Mouse (Mus musculus) gastrocnemius, postnatal 10 days (tissue): ENCODE measurements around the gene Sel1l. TPM values are rescaled to one million over a fixed set of nuclear protein-coding genes. Genes with fewer than 3 reads are reported as not detected.

ENCODE experiments used
- DNase-seq: peaks from one replicate; pipeline ENCODE4 v3.0.0; 2021; ENCODE audit warnings: mixed read lengths
- long read RNA-seq, 2 experiments: library from polyadenylated mRNA; stranded (forward); transcript quantifications; one replicate each; pipeline ENCODE4 v2.0.0; 2021
- total RNA-seq, 2 experiments: library from RNA; stranded (reverse); gene quantifications; 2 replicates each; pipeline ENCODE4 v1.2.3; 2021

Sel1l gene
- 10 to 100 TPM; 46.8 to 50.4 TPM for total RNA-seq
- long read RNA-seq, experiment 1, full-length matches to known transcripts = 36 of 50 reads
- long read RNA-seq, experiment 1, partial matches to known transcripts = 6 of 50 reads
- long read RNA-seq, experiment 1, other reads (novel, unspliced or antisense) = 8 of 50 reads
- long read RNA-seq, experiment 2, full-length matches to known transcripts = 44 of 55 reads
- long read RNA-seq, experiment 2, partial matches to known transcripts = 1 of 55 reads
- long read RNA-seq, experiment 2, other reads (novel, unspliced or antisense) = 10 of 55 reads

DNA sequence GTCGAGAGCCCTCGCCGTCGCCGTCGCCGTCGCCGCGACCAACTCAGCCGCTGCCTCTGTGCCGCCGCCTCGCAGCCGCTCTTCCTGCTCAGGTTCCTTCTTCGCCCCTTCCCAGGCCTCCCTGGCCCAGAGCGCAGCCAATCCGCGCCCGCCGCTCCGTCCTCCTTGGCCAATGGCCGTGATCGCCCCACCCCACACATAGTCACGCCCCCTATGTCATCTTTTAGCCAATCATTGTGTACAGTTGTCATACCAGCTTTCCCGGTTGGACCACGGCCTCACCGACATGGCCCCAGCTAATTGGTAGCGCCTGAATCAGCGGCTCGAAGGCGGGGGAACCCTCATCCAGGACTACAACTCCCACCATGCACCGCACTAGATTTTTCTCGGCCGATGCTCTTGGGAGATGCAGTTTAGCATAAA lies at the start of gene Sel1l:
TSS of gene Sel1l (minus strand) at position 113 of the 423 bp plus-strand sequence.
- DNase-seq = peak; percentile 95

DNA sequence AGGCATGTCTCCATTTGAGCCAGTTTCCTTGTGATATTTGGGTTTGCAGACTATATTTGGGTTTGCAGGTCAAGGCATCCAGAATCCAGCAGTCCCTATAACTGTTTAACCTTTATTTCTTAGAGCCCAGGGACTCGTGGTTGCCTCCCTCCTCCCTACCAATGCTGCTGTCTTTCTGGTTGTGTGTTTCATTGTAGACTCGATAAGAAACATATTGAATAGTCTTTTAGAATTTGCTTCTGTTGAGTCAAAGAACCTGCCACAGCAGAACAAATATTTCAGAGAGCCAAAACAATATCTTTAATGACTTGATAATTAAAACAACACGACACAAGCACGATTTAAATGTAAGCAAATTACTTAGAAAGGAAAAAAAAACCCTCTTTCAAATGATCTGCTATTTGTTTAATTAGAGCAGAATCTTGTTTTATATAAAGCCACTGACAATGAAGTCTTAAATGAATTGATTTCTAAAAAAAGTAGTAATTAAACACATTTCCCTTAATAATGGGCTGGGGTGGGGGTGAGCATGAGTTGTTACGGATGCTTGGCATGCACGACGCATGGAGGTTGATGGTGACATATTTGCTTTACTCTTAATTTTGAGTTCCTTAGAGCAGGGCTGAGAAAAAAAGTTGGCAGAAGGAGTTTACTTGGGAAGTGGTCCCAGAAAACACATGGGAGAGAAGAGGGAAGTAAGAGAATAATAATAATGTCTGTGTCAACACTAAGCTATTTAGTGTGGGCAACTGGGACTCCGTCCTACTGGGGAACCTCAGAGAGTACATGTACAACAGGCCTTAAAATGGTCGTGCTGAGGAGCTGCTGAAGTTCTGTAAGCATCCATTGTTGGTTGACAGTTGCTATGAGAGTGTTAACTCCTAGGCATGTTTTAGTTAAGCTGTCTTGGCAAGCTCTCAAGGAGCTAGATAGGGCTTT lies 43.9 kb upstream of the Sel1l start:
- no peak for DNase-seq

DNA sequence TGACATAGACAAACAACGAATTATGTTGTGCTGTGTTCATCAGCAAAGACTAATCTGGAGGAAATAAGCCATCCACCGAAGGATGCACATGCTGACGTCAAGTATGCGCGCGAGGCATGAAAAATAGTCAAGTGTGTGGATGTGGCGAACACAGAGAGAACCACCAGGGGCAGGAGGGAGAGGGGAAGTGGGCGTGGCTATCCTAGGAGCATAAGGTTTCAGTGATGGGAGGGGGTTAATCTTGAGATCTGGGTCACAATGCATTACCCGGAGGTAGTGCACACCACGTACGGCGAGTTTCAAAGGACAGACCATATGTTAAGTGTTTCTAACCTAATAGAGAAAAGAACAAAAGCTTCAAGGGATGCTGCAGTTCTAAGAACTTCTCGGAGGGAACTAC lies 31.5 kb upstream of the Sel1l start:
- DNase-seq = no peak

DNA sequence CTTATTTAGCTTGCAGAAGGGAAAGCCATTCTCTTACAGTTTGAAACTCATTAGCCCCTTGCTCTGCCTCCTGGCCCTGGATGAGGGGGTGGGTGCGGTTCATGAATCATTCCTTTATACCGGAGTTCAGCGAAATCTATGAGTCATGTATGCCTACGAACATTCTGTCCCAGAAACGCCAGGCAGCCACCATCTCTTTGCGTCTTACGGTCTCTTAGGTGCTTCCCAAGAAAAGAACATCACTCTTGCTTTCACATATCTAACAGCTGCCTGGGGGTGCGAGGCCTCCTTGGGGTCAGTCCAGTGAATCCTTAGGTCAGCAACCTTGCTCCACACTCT lies 29.9 kb upstream of the Sel1l start:
- DNase-seq = no peak

DNA sequence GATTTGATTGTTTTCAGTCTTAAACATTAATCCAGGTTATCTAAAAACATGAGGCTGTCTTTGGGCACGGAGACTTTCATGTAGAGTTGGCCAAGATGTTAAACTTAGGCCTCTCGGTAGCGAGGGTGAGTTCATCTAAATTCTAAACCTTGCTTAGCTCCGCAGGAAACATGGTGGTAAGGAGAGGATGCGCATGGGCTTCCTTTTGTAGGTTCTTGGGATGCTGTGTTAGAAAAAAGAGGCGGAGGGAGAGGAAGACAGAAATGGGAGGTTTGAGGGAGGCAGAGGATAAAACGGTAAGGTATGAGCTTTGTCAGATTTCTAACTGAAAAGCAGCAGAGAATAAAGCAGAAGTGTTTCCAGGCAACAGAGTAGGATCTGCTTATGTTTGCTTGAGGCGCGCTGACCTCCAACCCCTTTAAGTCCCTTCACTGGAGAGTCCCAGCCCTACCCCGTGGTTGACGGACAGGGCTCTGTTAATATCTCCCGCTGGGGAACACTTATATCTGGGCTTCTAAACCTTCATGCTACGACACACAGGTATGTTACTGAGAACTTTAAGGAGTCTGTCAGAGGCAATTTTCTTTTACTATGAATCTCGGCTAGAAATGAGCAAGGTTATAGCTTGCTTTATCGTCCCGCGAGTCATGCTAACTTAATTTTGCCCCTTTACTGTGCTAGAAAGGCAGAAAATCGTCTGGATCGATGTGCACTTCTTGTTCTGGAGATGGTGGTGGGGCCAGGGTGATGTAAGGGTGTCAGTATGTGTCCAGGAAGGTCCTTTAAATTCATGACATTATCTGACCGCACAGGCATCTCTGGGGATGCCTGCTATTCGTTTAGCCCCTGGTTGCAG lies 29.3 kb upstream of the Sel1l start:
- DNase-seq = no peak

DNA sequence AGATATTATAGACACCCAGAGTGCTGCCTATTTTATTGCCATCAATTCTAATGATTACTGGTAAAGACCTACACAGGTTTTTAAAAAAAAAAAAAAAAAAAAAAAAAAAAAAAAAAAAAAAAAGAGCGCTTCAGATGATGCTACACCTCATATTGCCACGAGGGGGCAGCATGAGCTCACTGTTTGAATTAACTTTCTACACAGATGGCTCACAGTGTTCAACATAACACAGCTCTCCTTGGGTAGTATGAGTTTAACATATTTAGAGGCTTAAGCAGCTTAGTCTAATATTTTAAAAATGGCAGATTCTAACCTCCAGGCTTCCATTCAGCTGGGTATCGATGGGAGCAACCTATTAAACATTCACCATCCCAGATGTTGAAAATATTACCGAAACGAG lies 28.7 kb upstream of the Sel1l start:
- DNase-seq = peak; percentile 46

DNA sequence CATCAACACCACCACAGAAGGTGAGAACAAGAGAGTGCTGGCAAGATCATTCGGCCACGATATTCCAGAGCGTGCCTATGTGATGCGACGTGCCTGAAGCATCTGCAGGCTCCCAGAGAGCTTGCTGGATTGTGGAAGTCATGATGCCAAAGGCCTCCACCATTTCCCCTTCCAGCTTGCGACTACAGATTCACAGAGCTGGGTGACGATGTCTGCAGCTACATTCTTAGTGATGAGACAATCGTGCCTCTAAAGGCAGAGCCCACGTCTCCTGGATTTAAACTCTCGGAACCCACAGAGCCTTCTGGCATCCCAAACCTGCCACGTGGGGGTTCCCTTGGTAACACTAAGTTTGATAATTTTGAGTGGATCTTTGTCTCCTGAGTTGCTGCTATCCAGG lies 21.7 kb upstream of the Sel1l start:
- DNase-seq = no peak

DNA sequence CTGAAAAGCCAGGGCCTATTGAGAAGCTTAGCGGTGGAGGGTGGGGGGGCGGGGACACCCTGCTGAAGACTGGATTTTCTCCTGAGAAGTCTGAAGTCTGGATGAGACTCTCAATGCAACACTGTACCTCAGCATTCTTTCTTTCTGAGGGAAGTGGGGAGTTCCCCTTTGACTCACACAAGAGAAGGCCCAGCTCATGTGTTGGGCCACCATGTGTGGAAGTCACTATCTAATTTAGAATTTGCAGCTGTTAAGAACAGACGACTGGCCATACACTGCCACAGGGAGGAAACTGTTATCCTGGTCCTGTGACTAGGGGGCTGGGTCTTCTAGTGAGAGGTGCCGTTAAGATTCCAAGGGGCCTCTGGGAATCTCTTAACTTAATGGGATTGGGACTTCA lies 20.4 kb upstream of the Sel1l start:
- DNase-seq = no peak

DNA sequence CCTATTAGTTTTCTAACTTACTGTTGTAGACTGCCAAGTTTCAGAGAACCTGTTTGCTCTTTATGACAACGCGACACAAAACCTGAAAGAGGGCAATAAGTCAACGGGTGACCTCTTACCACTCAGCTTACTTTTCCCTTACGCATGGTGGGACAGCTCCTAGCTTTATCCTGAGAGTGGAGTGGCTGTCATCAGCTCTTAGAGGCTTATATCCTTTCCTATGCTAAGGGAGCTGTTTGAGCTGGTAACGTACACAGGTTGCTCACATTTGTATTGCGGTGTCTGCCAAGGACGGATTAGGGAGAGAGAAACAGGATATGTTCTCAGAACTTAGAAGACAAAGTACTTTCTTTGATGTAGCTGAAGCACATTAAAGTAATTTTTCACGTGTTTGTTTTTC lies 5.4 kb upstream of the Sel1l start:
- DNase-seq = no peak

DNA sequence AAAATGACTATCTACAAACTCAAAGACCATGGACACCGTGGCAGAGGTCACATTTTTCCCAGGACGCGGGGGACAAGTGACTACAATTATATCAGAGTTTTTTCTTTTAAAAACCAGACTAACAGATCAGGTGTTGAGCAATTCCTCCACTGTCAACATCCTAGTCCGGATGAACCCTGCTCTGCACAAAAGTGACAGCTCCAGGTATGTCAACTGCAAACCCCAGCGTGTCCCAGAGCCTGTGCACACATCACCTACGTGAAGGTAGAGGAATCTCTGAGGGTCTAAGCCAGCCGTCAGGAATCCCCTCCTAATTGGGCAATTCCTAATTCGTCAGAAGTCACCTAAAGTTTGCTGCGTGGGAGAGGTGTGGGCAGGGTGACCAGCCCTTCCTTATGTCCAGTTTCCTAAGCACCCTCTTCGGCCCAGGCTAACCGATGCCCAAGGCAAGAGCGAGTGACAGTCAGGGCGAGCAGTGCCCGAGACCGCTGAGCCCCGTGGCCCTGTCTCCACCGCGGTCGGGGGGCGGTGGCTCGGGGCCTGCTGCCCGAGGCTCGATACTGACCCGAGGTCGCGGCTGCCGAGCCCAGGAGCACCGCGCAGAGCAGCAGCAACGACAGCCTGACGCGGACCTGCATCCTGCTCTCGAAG lies 438 bp downstream of the Sel1l start:
- DNase-seq = no peak

DNA sequence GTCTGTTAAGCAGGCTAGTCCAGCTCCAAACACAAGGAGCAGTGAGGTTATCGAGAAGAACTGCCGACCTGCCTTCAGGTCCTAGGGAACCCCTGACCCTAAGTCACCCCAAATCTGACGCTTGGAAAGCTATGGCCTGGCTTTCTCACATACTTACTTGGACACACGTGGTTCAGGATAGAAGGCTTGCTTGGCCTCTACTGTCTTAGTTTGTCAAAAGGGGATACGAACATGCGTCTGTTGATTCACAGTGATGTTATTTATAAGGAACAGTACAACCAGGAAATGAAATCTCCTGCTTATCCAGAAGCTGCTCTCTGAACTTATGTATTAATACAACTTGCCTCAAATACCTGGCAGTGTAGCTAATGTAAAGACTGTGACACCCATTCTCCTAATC lies 2.9 kb downstream of the Sel1l start:
- no peak for DNase-seq

DNA sequence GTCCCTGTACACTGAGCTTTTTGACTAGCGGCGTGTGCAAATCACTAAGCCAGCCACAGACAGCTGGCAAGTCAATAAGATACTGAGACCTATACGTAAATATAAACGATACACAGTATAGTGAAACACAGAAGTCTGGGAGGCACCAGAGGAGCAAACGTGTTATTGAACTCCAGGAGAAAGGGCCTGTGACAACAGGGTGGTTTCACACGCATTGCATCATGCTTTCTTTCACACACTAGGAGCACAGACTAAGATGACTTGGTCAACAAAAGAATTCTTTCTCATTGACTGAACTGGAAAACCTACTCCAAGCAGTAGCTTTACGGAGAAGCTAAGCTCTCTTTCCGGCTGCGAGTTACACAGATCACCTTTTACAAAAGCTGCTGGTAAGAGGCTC lies 3.6 kb downstream of the Sel1l start:
- no peak for DNase-seq

DNA sequence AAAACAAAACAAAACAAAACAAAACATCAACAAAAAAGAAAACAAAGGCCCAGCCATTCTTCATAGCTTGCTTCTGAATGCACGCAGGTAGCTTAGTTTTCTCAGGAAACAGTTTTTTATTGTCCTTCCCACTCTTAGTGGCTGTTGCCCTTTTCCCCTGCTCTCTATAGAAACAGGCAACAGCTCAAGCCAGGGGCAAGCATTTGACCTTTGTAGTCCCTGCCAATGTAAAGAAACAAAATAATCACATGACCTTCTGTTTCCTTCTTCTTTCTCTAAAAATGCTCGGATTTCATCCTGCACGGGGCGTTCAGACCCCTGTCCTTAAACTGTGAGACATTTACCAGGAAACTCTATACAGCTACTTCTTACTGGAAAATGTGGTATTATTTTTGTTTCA lies 4.4 kb downstream of the Sel1l start:
- DNase-seq = no peak

DNA sequence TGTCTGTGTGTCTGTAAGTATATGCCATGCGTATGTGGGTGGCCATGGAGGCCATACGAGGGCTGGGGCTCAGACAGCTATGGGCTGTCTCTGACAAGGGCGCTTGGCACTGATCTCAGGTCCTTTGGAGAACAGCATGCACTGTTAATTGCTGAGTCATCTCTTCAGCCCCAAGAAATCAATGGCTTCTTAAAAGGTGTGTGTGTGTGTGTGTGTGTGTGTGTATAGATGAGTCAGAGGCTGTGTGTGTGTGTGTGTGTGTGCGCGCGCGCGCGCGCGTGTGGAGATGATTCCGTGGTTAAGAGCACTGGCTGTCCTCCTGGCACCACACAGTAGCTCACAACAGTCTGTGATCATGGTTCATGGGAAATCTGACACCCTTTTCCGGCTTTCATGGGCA lies 5.1 kb downstream of the Sel1l start:
- no peak for DNase-seq

DNA sequence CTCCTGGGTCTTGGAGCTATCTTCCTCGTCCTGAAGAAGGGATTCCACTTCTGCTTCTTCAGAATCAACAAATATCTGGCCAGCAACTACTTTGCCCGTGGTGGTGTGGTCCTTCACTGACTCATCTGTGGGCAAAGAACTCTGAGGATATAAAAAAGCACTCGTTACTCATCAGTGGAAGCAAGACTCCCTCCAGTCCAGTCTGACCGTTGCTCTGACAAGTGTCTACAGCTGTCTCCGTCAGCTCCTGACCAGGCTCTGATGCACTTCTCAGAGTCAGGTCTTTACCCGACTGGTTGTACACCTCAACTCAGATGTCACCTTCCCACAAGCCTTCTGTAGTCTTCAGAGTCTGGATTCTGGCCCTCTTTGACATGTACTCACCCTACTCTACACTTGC lies 7.2 kb downstream of the Sel1l start:
- no peak for DNase-seq

DNA sequence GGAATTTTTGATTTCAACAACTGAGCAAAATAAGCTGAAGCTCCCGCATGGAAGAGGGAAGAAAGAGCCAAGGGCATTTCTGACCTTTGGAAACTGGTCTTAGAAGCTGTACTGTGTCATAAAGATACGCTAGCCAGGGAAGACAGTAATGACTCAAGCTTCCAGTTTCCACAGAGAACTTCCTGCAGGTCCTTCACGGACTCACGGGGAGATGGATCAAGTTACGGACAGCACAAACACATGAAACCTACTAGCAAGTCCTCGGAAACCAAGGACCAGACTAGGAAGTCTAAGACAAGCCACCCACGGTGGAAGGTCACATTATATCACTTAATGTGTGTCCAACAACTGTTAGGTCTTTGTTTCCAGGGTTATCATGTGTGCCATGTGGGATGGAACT lies 10.7 kb downstream of the Sel1l start:
- no peak for DNase-seq

DNA sequence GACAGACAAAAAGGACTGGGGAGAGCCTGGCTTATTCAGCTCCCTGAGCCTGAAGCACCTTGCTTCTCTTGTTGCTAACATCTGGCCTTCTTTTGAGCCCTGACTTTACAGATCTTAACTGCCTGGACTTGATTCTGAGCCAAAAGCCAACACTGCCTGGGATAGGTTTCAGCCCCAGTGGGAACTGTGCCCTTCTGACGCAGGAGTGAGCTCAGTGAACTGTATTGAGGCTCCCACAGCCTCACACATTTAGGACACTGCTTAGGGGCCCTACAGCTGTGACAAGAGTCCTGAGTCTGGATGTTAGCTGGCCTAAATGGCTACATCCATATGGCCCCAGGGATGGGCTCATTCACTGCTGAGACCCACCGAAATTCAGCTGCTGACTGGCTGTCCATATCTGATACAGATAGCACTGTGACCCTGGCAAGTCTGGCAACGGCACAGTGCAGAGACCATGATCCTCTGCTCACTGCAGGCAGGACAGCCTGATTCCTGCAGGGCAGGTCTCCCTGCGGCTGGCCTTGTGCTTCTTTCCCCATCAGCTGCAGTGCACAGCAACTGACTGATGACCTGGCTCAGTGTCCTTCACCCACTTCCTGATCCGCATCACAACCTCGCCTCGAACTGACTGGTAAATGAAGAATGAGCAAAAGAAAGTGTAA lies 11.4 kb downstream of the Sel1l start:
- DNase-seq = no peak

DNA sequence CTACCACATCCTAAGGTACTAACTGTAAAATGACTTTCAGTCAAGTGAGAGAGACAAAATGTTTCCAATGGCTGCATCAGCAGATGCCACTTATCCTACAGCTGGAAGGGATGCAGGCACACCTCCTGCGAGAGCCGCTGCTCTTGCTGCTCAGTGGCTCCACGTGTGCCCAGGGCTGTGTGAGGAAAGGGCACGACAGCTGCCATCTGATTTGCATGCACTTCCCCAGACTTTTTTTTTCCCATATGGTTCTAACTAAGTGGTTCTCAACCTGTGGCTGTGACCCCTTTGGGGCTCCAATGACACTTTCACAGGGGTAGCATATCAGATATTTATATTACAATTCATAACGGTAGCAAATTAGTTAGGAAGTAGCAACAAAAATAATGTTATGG lies 15.0 kb downstream of the Sel1l start:
- no peak for DNase-seq

DNA sequence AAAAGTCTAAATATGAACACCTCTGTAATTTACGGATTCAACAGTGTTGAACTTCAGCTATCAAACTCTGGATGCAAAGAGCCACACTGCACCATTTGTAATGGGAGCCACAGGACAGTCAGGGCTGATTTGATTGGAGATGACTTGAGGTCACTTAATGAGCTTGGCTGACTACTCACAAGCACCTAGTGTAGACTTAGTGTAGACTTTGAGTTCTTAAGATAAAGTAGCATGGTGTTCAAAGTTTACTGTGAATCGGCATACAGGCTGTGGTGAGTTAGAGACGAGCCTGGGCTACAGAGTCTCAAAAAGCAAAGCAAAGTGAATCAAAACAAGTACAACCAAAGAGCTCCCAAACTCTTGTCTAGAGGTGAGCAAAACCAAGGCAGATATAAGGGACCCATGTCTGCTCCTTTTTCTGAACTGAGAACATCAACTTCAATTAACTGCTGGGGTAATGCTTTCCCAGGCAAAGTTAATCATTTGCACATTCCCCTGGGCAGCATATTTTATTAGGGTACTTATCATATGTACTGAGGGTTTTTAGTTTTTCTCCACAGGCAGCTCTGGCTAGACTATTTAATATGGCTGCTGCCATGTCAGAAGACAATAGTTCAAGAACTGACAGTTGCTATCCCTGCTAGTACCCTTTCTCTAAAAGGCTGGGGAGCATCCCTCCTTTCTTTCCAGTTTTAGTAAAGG lies 15.6 kb downstream of the Sel1l start:
- DNase-seq = no peak

DNA sequence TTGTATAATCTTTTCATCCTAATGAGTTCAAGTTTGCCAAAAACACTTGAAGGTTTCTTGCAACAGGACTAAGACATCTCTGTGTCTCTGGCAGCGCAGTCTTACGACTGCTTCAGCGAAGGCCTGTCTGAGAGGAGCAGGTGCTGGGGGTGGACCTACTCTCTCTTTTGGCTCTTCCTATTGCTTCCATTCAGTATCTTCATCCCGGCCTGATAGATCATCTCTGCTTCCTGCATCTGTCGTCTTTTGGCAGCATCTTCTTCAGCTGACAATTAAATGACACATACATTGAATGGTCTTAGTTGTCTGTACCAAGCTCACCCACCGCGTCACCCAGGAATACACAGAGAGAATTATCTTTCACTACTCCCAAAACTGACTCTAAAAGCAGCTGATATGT lies 17.5 kb downstream of the Sel1l start:
- no peak for DNase-seq

DNA sequence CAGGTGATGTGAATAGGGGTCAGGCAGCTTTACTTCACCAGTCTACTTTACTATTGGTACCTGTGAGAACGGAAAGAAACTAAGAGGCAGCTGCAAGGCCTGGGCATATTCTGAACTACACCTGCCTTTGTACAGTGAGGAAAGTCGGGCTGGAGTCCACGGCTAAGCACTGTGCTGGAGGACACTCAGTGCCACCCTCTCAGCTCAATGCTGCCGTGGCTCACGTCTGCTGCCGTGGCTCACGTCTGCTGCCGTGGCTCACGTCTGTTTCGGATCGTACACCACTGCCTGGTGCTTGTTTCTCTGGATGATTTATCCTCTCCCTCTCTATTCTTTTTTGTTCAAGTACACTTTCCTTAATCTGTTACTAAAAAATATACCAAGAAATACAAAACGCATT lies 28.5 kb downstream of the Sel1l start:
- DNase-seq = no peak
